Mouse (Mus musculus) liver, embryonic 14.5 days (tissue): ENCODE measurements around the gene Hunk. TPM values are rescaled to one million over a fixed set of nuclear protein-coding genes. Genes with fewer than 3 reads are reported as not detected.
A peak's percentile ranks its signal among the peaks of the same experiment; 100 is the strongest.

Experiments used
- ATAC-seq: fragments of 200-750 bp; cut with Nextera tagmentation; 2 replicates; pipeline ENCODE4 v1.8.0; 2017; ENCODE audit warnings: moderate number of reproducible peaks, mild to moderate bottlenecking, moderate library complexity; ENCODE audit not compliant: insufficient read depth
- DNase-seq, 3 experiments: peaks; one replicate each; pipeline ENCODE4 v3.0.0-alpha.2; 2012 to 2013; ENCODE audit warnings: low read depth in 3 of 3, low spot score in 3 of 3
- H3K27ac ChIP-seq: fragments of 300-500 bp; sonication (generic); 2 replicates; pipeline ENCODE4 v1.5.1; 2014; ENCODE audit warnings: moderate library complexity, mild to moderate bottlenecking, control low read depth, inconsistent platforms
- H3K27me3 ChIP-seq: fragments of 300-500 bp; sonication (generic); 2 replicates; pipeline ENCODE4 v1.6.1; 2014; ENCODE audit warnings: mild to moderate bottlenecking, low read length, moderate library complexity; ENCODE audit not compliant: control insufficient read depth, insufficient read depth
- H3K36me3 ChIP-seq: fragments of 300-500 bp; sonication (generic); replicated peaks from 2 replicates; pipeline ENCODE4 v1.6.1; 2014; ENCODE audit warnings: low read depth; ENCODE audit not compliant: control insufficient read depth, insufficient read depth
- H3K4me1 ChIP-seq, 2 experiments: fragments of 200-500 bp in 1 of 2; fragments of 300-500 bp in 1 of 2; sonication (generic) in 1 of 2; replicated peaks; 2 replicates each; pipeline ENCODE4 v1.6.1; 2012 to 2014; ENCODE audit warnings: antibody characterized with exemption in 1 of 2, inconsistent platforms in 1 of 2, low read length in 1 of 2; ENCODE audit not compliant: control insufficient read depth in 2 of 2, insufficient read depth in 2 of 2
- H3K4me2 ChIP-seq: fragments of 300-500 bp; sonication (generic); 2 replicates; pipeline ENCODE4 v1.6.1; 2014; ENCODE audit warnings: low read depth, mild to moderate bottlenecking, control low read depth, moderate library complexity
- H3K4me3 ChIP-seq, 2 experiments: fragments of 200-500 bp in 1 of 2; fragments of 300-500 bp in 1 of 2; sonication (generic) in 1 of 2; 2 replicates each; pipeline ENCODE4 v1.5.1; 2012 to 2014; ENCODE audit warnings: low read depth in 2 of 2, low read length in 2 of 2, mild to moderate bottlenecking in 2 of 2, control low read depth in 1 of 2, inconsistent platforms in 1 of 2, moderate library complexity in 1 of 2; ENCODE audit not compliant: insufficient read depth in 1 of 2
- H3K9ac ChIP-seq: fragments of 300-500 bp; sonication (generic); replicated peaks from 2 replicates; pipeline ENCODE4 v1.6.1; 2014; ENCODE audit warnings: mild to moderate bottlenecking, control low read depth, moderate library complexity
- H3K9me3 ChIP-seq: fragments of 300-500 bp; sonication (generic); 2 replicates; pipeline ENCODE4 v1.6.1; 2016; ENCODE audit warnings: low read length, mixed read lengths; ENCODE audit not compliant: control insufficient read depth
- CTCF ChIP-seq: IDR thresholded peaks from 2 replicates; pipeline ENCODE4 v1.5.1; 2016; ENCODE audit warnings: antibody characterized with exemption, low read depth, control low read depth
- EP300 ChIP-seq: IDR thresholded peaks from 2 replicates; pipeline ENCODE4 v1.6.1; 2016; ENCODE audit warnings: antibody characterized with exemption, low read depth
- WGBS: fragments of 180-500 bp; shearing (Covaris S2); extraction: QIAGEN DNeasy Blood & Tissue Kit; methylation state at CpG from one replicate; pipeline ENCODE4 v1.1.7; 2014; ENCODE audit not compliant: insufficient replicate concordance; 5-methylcytosine and 5-hydroxymethylcytosine counted together
- polyA plus RNA-seq, 2 experiments: library from polyadenylated mRNA; depleted of rRNA in 1 of 2; stranded (reverse) in 1 of 2; unstranded in 1 of 2; fragments of >200 nt; fragmentation: Nextera tagmentation in 1 of 2; extraction: Ambion mirVana in 1 of 2; gene quantifications; 2 replicates each; pipeline versions ENCODE4 v1.2.1 to v1.2.3; 2012 to 2014

Gene Hunk
- polyA plus RNA-seq, 2 experiments: 0.80 to 0.88 TPM

DNA sequence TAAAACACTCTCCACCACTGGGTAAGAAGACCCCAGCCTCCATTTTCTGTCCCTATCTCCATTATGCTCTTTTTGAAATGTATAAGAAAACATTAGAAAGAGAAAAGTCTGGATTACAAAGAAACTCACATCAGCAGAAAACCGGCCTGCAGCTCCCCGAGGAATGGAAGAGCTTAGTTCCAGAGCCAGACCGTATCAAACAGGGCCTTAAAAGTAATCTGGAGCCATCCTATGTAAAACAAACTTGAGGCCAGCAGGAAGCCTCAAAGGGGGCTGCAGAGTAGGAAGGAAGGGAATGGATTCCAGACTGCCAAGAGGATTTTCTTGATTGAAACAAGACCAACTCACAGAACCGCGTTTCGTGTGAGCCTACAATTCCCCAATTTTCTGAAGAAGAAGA lies 22.9 kb upstream of the Hunk start:
- Histone ChIP-seq H3K4me1 (no peaks in the 10 kb centered on the region), H3K9ac (no peak overlapping the region), H3K9me3 (no peaks in the 10 kb centered on the region), H3K36me3 (no peaks in the 10 kb centered on the region), H3K27me3 (no peaks in the 10 kb centered on the region), H3K4me3 (no peak overlapping the region), H3K4me2 (no peak overlapping the region), H3K27ac (no peak overlapping the region)
- WGBS: 55% methylated on average over 6 of the region's 6 CpGs
- TF ChIP-seq EP300 (no peak), CTCF (no peak)
- DNase-seq (no peak), ATAC-seq (no peak)

GRCm38 (mm10) chr16:90379897-90380296 lies 5.9 kb upstream of the Hunk start:
- peaks cover 0 to 5% of the 10 kb centered on the region in 2 experiments; a peak in 3 of 4 replicates for H3K4me1 ChIP-seq
- TF ChIP-seq EP300 (no peak), CTCF (peak; percentile 84)
- no peak overlapping the region for H3K9ac ChIP-seq
- no peaks in the 10 kb centered on the region for H3K36me3 ChIP-seq
- peaks cover 13% of the 10 kb centered on the region for H3K27me3 ChIP-seq
- H3K4me2 ChIP-seq: no peak overlapping the region
- no peaks in the 10 kb centered on the region; the same call in 1 of the 2 replicates for H3K9me3 ChIP-seq
- WGBS: 10% methylated on average over 11 of the region's 11 CpGs
- ATAC-seq: no peak
- DNase-seq: peak in 1 of 3 experiments; percentile 26
- no peak overlapping the region for H3K27ac ChIP-seq
- no peak overlapping the region for H3K4me3 ChIP-seq

- peaks cover 30% of the 10 kb centered on the region for H3K27me3 ChIP-seq
- ATAC-seq (no peak), DNase-seq (no peak)
- no peak overlapping the region for H3K27ac ChIP-seq
- no peak overlapping the region for H3K9ac ChIP-seq
- no peak overlapping the region for H3K4me2 ChIP-seq
- H3K36me3 ChIP-seq: no peaks in the 10 kb centered on the region
- H3K4me1 ChIP-seq: peaks cover 0 to 5% of the 10 kb centered on the region in 2 experiments; a peak in 3 of 4 replicates
- H3K9me3 ChIP-seq: no peaks in the 10 kb centered on the region; the same call in 1 of the 2 replicates
- H3K4me3 ChIP-seq: no peak overlapping the region
- TF ChIP-seq CTCF: peak; percentile 61
- TF ChIP-seq EP300: no peak
- WGBS: 66% methylated on average over 3 of the region's 3 CpGs
Observed at GRCm38 (mm10) chr16:90381633-90382032, 4.2 kb upstream of the Hunk start.

DNA sequence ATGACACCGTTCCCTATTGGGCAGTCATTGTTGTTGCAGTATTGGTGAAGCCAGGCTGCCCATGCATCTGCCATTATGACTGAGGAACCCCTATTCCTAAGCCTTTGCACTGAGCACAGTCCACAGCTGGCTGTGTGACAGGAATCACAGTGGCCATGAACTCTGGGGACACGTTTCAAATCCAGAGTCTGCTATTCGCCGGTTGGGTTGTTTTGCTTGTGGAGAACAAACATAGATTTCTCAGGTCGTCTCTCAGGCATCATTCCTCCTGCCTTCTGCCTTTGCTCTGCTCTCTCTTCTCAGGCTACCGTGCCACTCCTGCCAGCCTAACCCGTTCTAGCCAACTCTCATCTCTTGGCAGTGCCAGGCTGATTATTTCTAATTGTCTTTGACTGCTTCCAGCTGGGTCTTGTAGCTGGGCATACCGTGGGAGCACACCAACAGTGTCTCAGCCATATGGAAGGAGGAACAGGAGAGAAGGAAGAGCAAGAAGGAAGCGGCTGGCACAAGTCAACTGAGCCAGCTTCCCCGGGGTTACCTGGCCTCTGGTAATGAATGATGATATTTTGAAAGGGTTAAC lies 3.0 kb upstream of the Hunk start:
- Histone ChIP-seq H3K4me3 (no peak overlapping the region), H3K27me3 (peaks cover 40% of the 10 kb centered on the region), H3K27ac (no peak overlapping the region), H3K4me2 (no peak overlapping the region), H3K9me3 (no peaks in the 10 kb centered on the region; the same call in 1 of the 2 replicates), H3K4me1 (peaks cover 0 to 5% of the 10 kb centered on the region in 2 experiments; a peak in 3 of 4 replicates), H3K9ac (no peak overlapping the region), H3K36me3 (no peaks in the 10 kb centered on the region)
- DNase-seq (no peak), ATAC-seq (no peak)
- TF ChIP-seq EP300 (no peak), CTCF (no peak)
- 56% methylated on average over 10 of the region's 10 CpGs for WGBS

DNA sequence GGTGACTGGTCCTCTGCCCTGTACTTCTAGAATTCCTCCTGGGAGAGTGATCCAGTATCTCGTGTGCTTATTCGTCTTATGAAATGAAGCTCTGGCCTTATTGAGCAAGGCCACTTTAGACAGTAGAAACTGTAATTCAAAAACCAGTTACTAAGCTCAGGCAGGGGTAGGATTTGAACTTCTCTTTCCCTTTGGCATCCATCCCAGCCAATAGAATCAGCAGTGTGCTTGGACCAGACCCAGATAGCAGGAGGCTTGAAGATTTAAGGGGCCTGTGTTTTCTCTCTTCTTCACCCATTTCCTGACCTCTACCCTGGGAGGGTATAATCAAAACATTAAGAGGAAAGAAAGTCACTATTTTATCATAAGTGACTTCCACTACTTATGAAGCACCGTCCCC lies 1.8 kb upstream of the Hunk start:
- no peak overlapping the region for H3K27ac ChIP-seq
- ATAC-seq (no peak), DNase-seq (no peak)
- peaks cover 0 to 5% of the 10 kb centered on the region in 2 experiments; a peak in 3 of 4 replicates for H3K4me1 ChIP-seq
- H3K4me2 ChIP-seq: no peak overlapping the region
- H3K9me3 ChIP-seq: no peaks in the 10 kb centered on the region; the same call in 1 of the 2 replicates
- 34% methylated on average over 3 of the region's 3 CpGs for WGBS
- H3K4me3 ChIP-seq: no peak overlapping the region
- no peaks in the 10 kb centered on the region for H3K36me3 ChIP-seq
- TF ChIP-seq CTCF (no peak), EP300 (no peak)
- H3K27me3 ChIP-seq: peaks cover 42% of the 10 kb centered on the region
- no peak overlapping the region for H3K9ac ChIP-seq
